Mouse (Mus musculus): Measurements from ENCODE around the gene Spg11. TPM values are rescaled to one million over a fixed set of nuclear protein-coding genes. Genes with fewer than 3 reads are reported as not detected.

Spg11 gene
- 7.3 and 8.1 TPM in 2 replicates for polyA plus RNA-seq (2015; fragmentation: Nextera tagmentation; extraction: Ambion mirVana)

- no peaks in the 10 kb centered on the region for H3K9me3 ChIP-seq (replicated peaks; ENCODE audit: control insufficient read depth, low read length, poor library complexity, severe bottlenecking)
- H3K4me3 ChIP-seq (ENCODE audit: low read depth, low read length) = peak within 1 kb of the TSS; percentile 97
- under 1% methylated on average over 46 of the region's 47 CpGs for WGBS
- peaks cover 10% of the 10 kb centered on the region for H3K4me1 ChIP-seq (ENCODE audit: control insufficient read depth, insufficient read depth, low read length)
- H3K4me2 ChIP-seq (ENCODE audit: low read length) = peak within 1 kb of the TSS; percentile 70
- peaks cover 2% of the 10 kb centered on the region; the same call in 1 of the 2 replicates for H3K36me3 ChIP-seq (ENCODE audit: control insufficient read depth, insufficient read depth, low read length)
- H3K27ac ChIP-seq (ENCODE audit: low read length) = peak within 1 kb of the TSS; percentile 97
- no peaks in the 10 kb centered on the region for H3K27me3 ChIP-seq (ENCODE audit: control insufficient read depth, insufficient read depth, low read depth, low read length)
- peak; percentile 100 for ATAC-seq
- H3K9ac ChIP-seq (ENCODE audit: low read depth, low read length) = peak within 1 kb of the TSS; percentile 98
These were observed at the start of gene Spg11 for GRCm38 (mm10) chr2:122117961-122118958. Gene Spg11, minus strand, starts transcription at chr2:122118386.

DNA sequence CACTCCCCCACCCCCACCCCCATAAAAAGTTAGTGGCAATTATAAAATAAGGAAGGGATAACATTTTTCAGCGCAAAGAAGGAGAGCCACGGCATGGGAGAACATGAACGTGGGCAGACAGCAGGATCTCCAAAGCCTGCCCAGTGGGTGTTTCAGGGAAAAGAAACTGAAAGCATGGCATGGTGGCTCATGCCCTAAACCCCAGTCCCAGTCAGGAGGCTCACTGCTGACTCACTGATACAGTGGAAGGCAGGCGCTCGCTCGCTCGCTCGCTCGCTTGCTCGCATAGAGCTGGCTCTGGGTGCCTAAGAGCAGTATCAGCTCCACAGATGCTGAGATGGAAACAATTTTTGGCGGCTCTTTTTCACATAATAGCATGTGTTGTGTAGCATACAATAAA, 46.1 kb upstream of the Spg11 start:
- no peaks in the 10 kb centered on the region for H3K4me1 ChIP-seq (ENCODE audit: control insufficient read depth, insufficient read depth, low read length)
- no peak for ATAC-seq
- H3K9ac ChIP-seq (ENCODE audit: low read depth, low read length) = no peak overlapping the region
- H3K27me3 ChIP-seq (ENCODE audit: control insufficient read depth, insufficient read depth, low read depth, low read length) = no peaks in the 10 kb centered on the region
- H3K4me2 ChIP-seq (ENCODE audit: low read length) = no peak overlapping the region
- WGBS = 83% methylated on average over 11 of the region's 11 CpGs
- H3K27ac ChIP-seq (ENCODE audit: low read length) = no peak overlapping the region
- H3K36me3 ChIP-seq (ENCODE audit: control insufficient read depth, insufficient read depth, low read length) = no peaks in the 10 kb centered on the region
- H3K9me3 ChIP-seq (replicated peaks; ENCODE audit: control insufficient read depth, low read length, poor library complexity, severe bottlenecking) = no peaks in the 10 kb centered on the region
- no peak overlapping the region for H3K4me3 ChIP-seq (ENCODE audit: low read depth, low read length)

GRCm38 (mm10) chr2:122163430-122164195, 45.4 kb upstream of the Spg11 start:
- Histone ChIP-seq H3K4me3 (ENCODE audit: low read depth, low read length) (no peak overlapping the region), H3K36me3 (ENCODE audit: control insufficient read depth, insufficient read depth, low read length) (no peaks in the 10 kb centered on the region), H3K4me2 (ENCODE audit: low read length) (no peak overlapping the region), H3K4me1 (ENCODE audit: control insufficient read depth, insufficient read depth, low read length) (no peaks in the 10 kb centered on the region), H3K27ac (ENCODE audit: low read length) (no peak overlapping the region), H3K27me3 (ENCODE audit: control insufficient read depth, insufficient read depth, low read depth, low read length) (no peaks in the 10 kb centered on the region), H3K9me3 (replicated peaks; ENCODE audit: control insufficient read depth, low read length, poor library complexity, severe bottlenecking) (no peaks in the 10 kb centered on the region), H3K9ac (ENCODE audit: low read depth, low read length) (no peak overlapping the region)
- WGBS = 86% methylated on average over 13 of the region's 13 CpGs
- no peak for ATAC-seq

DNA sequence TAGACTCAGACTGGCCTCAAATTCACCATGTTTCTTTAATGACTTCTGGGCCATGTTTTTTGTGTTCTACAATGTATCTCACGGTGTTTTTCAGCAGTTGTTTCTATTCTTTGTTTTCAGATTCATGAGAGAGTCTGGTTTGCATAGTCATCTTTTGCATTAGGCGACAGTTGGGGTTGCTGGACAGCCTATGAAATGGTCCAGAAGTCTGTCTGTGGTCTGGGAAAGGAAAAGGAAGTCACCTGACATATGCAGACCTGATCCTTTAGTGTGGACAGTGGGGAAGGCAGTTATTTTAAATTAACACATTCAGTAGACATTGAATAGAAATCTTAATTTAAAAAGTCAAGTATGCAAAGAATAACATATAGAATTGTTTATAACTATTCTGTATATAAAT, 44.3 kb upstream of the Spg11 start:
- Histone ChIP-seq H3K4me1 (ENCODE audit: control insufficient read depth, insufficient read depth, low read length) (no peaks in the 10 kb centered on the region), H3K27ac (ENCODE audit: low read length) (no peak overlapping the region), H3K36me3 (ENCODE audit: control insufficient read depth, insufficient read depth, low read length) (no peaks in the 10 kb centered on the region), H3K9me3 (replicated peaks; ENCODE audit: control insufficient read depth, low read length, poor library complexity, severe bottlenecking) (no peaks in the 10 kb centered on the region), H3K9ac (ENCODE audit: low read depth, low read length) (no peak overlapping the region), H3K4me3 (ENCODE audit: low read depth, low read length) (no peak overlapping the region), H3K27me3 (ENCODE audit: control insufficient read depth, insufficient read depth, low read depth, low read length) (no peaks in the 10 kb centered on the region), H3K4me2 (ENCODE audit: low read length) (no peak overlapping the region)
- 77% methylated on average over 2 of the region's 2 CpGs for WGBS
- no peak for ATAC-seq

DNA sequence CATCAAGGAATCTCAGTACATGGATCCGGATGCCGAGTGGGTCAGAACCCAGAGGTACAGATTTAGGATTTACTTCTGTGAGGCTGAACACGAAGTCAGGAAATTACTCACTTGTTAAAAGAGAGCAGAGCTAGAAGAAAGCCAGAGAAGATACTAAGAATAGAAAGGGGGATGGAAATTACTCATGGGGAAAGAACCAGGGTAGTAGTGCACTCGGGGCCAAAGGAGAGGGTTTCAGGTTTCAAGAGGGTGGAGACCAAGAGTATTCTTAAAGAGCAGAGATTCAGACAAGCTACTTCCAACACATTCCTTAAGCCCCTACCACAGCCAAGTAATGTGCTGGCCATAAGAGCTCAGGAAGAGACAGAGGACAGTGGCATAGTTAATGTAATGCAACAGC, 43.4 kb upstream of the Spg11 start:
- no peaks in the 10 kb centered on the region for H3K9me3 ChIP-seq (replicated peaks; ENCODE audit: control insufficient read depth, low read length, poor library complexity, severe bottlenecking)
- H3K27me3 ChIP-seq (ENCODE audit: control insufficient read depth, insufficient read depth, low read depth, low read length) = no peaks in the 10 kb centered on the region
- H3K4me3 ChIP-seq (ENCODE audit: low read depth, low read length) = no peak overlapping the region
- ATAC-seq = no peak
- H3K27ac ChIP-seq (ENCODE audit: low read length) = no peak overlapping the region
- H3K9ac ChIP-seq (ENCODE audit: low read depth, low read length) = no peak overlapping the region
- H3K4me1 ChIP-seq (ENCODE audit: control insufficient read depth, insufficient read depth, low read length) = no peaks in the 10 kb centered on the region
- no peak overlapping the region for H3K4me2 ChIP-seq (ENCODE audit: low read length)
- no peaks in the 10 kb centered on the region for H3K36me3 ChIP-seq (ENCODE audit: control insufficient read depth, insufficient read depth, low read length)
- WGBS = 24% methylated on average over 4 of the region's 4 CpGs

GRCm38 (mm10) chr2:122160680-122161079, 42.5 kb upstream of the Spg11 start, which contains the start of gene Trim69:
Gene Trim69, plus strand, starts transcription at chr2:122160700.
- no peak within 1 kb of the TSS for H3K27ac ChIP-seq (ENCODE audit: low read length)
- H3K36me3 ChIP-seq (ENCODE audit: control insufficient read depth, insufficient read depth, low read length) = no peaks in the 10 kb centered on the region
- no peak within 1 kb of the TSS for H3K9ac ChIP-seq (ENCODE audit: low read depth, low read length)
- no peak within 1 kb of the TSS for H3K4me2 ChIP-seq (ENCODE audit: low read length)
- H3K4me3 ChIP-seq (ENCODE audit: low read depth, low read length) = no peak within 1 kb of the TSS
- no peaks in the 10 kb centered on the region for H3K9me3 ChIP-seq (replicated peaks; ENCODE audit: control insufficient read depth, low read length, poor library complexity, severe bottlenecking)
- H3K4me1 ChIP-seq (ENCODE audit: control insufficient read depth, insufficient read depth, low read length) = no peaks in the 10 kb centered on the region
- no peak for ATAC-seq
- no peaks in the 10 kb centered on the region for H3K27me3 ChIP-seq (ENCODE audit: control insufficient read depth, insufficient read depth, low read depth, low read length)
- WGBS = 31% methylated on average over 2 of the region's 2 CpGs

GRCm38 (mm10) chr2:122159667-122160066, 41.5 kb upstream of the Spg11 start:
- Histone ChIP-seq H3K4me2 (ENCODE audit: low read length) (no peak overlapping the region), H3K27me3 (ENCODE audit: control insufficient read depth, insufficient read depth, low read depth, low read length) (no peaks in the 10 kb centered on the region), H3K9me3 (replicated peaks; ENCODE audit: control insufficient read depth, low read length, poor library complexity, severe bottlenecking) (no peaks in the 10 kb centered on the region), H3K36me3 (ENCODE audit: control insufficient read depth, insufficient read depth, low read length) (no peaks in the 10 kb centered on the region), H3K9ac (ENCODE audit: low read depth, low read length) (no peak overlapping the region), H3K4me3 (ENCODE audit: low read depth, low read length) (no peak overlapping the region), H3K4me1 (ENCODE audit: control insufficient read depth, insufficient read depth, low read length) (no peaks in the 10 kb centered on the region), H3K27ac (ENCODE audit: low read length) (no peak overlapping the region)
- no peak for ATAC-seq
- 83% methylated on average over 6 of the region's 6 CpGs for WGBS

GRCm38 (mm10) chr2:122158362-122158802, 40.2 kb upstream of the Spg11 start:
- H3K36me3 ChIP-seq (ENCODE audit: control insufficient read depth, insufficient read depth, low read length) = 0 out of 2 replicates have a peak, but pooled peaks cover 2% of the 10 kb centered on the region
- no peaks in the 10 kb centered on the region for H3K9me3 ChIP-seq (replicated peaks; ENCODE audit: control insufficient read depth, low read length, poor library complexity, severe bottlenecking)
- no peak overlapping the region for H3K4me3 ChIP-seq (ENCODE audit: low read depth, low read length)
- 40% methylated on average over 6 of the region's 6 CpGs for WGBS
- no peak overlapping the region for H3K27ac ChIP-seq (ENCODE audit: low read length)
- no peak overlapping the region for H3K9ac ChIP-seq (ENCODE audit: low read depth, low read length)
- H3K27me3 ChIP-seq (ENCODE audit: control insufficient read depth, insufficient read depth, low read depth, low read length) = no peaks in the 10 kb centered on the region
- H3K4me1 ChIP-seq (ENCODE audit: control insufficient read depth, insufficient read depth, low read length) = no peaks in the 10 kb centered on the region
- no peak overlapping the region for H3K4me2 ChIP-seq (ENCODE audit: low read length)
- ATAC-seq = no peak

Measured in midbrain, embryonic 16.5 days (tissue).